Mouse (Mus musculus): Measurements from ENCODE around the gene Unc45b.
"Not testable (repeated sequence)": the region's sequence is repeated elsewhere in the genome, so short reads cannot be mapped to it uniquely, and the experiment has no call there.

Gene Unc45b

GRCm38 (mm10) chr11:82897478-82897877 lies 12.9 kb upstream of the Unc45b start:
- no peak for DNase-seq (ENCODE audit: low read depth)

GRCm38 (mm10) chr11:82899720-82900119 lies 10.6 kb upstream of the Unc45b start:
- no peak for DNase-seq (ENCODE audit: low read depth)

GRCm38 (mm10) chr11:82901606-82902310 lies 8.6 kb upstream of the Unc45b start:
- DNase-seq (ENCODE audit: low read depth): no peak

GRCm38 (mm10) chr11:82904952-82905351 lies 5.4 kb upstream of the Unc45b start:
- no peak for DNase-seq (ENCODE audit: low read depth)

- no peak for DNase-seq (ENCODE audit: low read depth)
Observed at GRCm38 (mm10) chr11:82905816-82906215, 4.5 kb upstream of the Unc45b start.

- DNase-seq (ENCODE audit: low read depth): peak; percentile 96
Observed at GRCm38 (mm10) chr11:82907651-82908607, 2.4 kb upstream of the Unc45b start, which contains the start of gene Nle1. Gene Nle1, minus strand, starts transcription at chr11:82908411.

GRCm38 (mm10) chr11:82908608-82908989 lies 1.8 kb upstream of the Unc45b start:
- peak; percentile 30 for DNase-seq (ENCODE audit: low read depth)

GRCm38 (mm10) chr11:82910679-82911389 lies 484 bp downstream of the Unc45b start:
- DNase-seq (ENCODE audit: low read depth): no peak

GRCm38 (mm10) chr11:82914711-82915352 lies 4.5 kb downstream of the Unc45b start:
- peak; percentile 91 for DNase-seq (ENCODE audit: low read depth)

GRCm38 (mm10) chr11:82920768-82921167 lies 10.4 kb downstream of the Unc45b start:
- no peak for DNase-seq (ENCODE audit: low read depth)

- DNase-seq (ENCODE audit: low read depth): no peak
Observed at GRCm38 (mm10) chr11:82921691-82922090, 11.3 kb downstream of the Unc45b start.

GRCm38 (mm10) chr11:82923910-82924309 lies 13.6 kb downstream of the Unc45b start:
- not testable (repeated sequence) for DNase-seq (ENCODE audit: low read depth)

GRCm38 (mm10) chr11:82928897-82929632 lies 18.7 kb downstream of the Unc45b start:
- no peak for DNase-seq (ENCODE audit: low read depth)

GRCm38 (mm10) chr11:82929633-82929950 lies 19.2 kb downstream of the Unc45b start:
- DNase-seq (ENCODE audit: low read depth): peak; percentile 41

GRCm38 (mm10) chr11:82930391-82930955 lies 20.1 kb downstream of the Unc45b start:
- not testable (repeated sequence) for DNase-seq (ENCODE audit: low read depth)

GRCm38 (mm10) chr11:82931161-82931560 lies 20.8 kb downstream of the Unc45b start:
- not testable (repeated sequence) for DNase-seq (ENCODE audit: low read depth)

- DNase-seq (ENCODE audit: low read depth): not testable (repeated sequence)
Observed at GRCm38 (mm10) chr11:82931671-82932450, 21.5 kb downstream of the Unc45b start.

- no peak for DNase-seq (ENCODE audit: low read depth)
Observed at GRCm38 (mm10) chr11:82933186-82933585, 22.8 kb downstream of the Unc45b start.

GRCm38 (mm10) chr11:82943336-82943735 lies 33.0 kb downstream of the Unc45b start:
- DNase-seq (ENCODE audit: low read depth): no peak

GRCm38 (mm10) chr11:82945636-82946035 lies 35.3 kb downstream of the Unc45b start:
- no peak for DNase-seq (ENCODE audit: low read depth)
